Mouse (Mus musculus): Measurements from ENCODE around the gene Thop1.
A peak's percentile ranks its signal among the peaks of the same experiment; 100 is the strongest.

- peak in 2 of 3 experiments; percentile 27 to 48; a peak in 4 of 6 replicates for TF ChIP-seq CTCF (IDR thresholded peaks at IDR 0.05 in 2 of 3, conservative IDR thresholded peaks at IDR 0.05 in 1 of 3; ENCODE audit: control insufficient read depth in 1 of 3, insufficient read depth in 1 of 3, low read depth in 2 of 3, low read length in 3 of 3, poor library complexity in 1 of 3, severe bottlenecking in 1 of 3)
- TF ChIP-seq EP300 (IDR thresholded peaks at IDR 0.05; ENCODE audit: low read depth in 1 of 2, low read length in 2 of 2): no peak
- peak; percentile 41 for TF ChIP-seq SMC3 (IDR thresholded peaks at IDR 0.05; ENCODE audit: low read depth, low read length)
These were observed 33.6 kb upstream of the Thop1 start for GRCm38 (mm10) chr10:81036251-81036650.
